Mouse (Mus musculus): ENCODE data around the gene Kcnn3.

Kcnn3 gene

GRCm38 (mm10) chr3:89519894-89520293, at the start of gene Kcnn3:
Gene Kcnn3 (plus strand): TSS chr3:89520164.
- in situ Hi-C loops (cut with MboI), result no loop called here

GRCm38 (mm10) chr3:89472280-89472679, 47.7 kb upstream of the Kcnn3 start:
- in situ Hi-C loops (cut with MboI), result no loop called here

- in situ Hi-C loops (cut with MboI), result no loop called here
Observed at GRCm38 (mm10) chr3:89473838-89474237, 46.1 kb upstream of the Kcnn3 start.

DNA sequence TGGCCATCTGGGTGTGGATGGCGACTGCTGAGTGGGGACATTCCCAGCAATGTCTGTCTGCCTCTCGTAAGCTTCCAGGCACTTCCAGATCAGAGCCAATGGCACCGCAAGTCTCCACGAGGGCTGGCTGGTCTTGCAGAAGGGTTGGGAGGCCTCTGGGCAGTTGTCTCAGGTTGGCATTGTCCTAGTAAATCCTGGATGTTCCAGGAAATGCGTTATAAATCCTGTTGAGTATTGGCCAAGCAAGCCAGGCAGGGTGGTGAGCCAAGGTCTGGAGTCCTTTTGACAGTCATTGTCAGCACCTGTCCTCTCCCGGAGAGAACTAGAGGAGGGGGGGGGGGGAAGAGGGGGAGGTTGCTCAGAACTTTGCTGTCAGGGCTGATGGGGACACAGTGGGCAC, 40.9 kb upstream of the Kcnn3 start:
- in situ Hi-C loops (cut with MboI), result no loop called here

DNA sequence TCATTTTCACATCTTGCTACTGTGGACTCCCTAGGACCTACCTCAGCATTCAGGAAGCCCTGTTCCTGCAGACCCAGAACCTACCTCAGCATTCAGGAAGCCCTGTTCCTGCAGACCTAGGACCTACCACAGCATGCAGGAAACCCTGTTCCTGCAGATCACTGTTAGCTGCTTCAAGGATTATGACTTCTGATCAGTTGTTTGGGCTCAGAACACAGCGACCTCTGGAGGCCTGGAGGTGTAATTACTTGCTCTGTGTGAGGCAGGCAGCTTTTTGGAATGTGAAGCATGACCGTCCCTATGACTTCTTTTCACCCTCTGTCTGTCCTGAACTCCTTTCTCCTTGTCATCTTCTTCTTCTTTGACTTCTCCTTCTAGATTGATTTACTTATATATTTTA, 38.5 kb upstream of the Kcnn3 start:
- in situ Hi-C loops (cut with MboI), result loop anchor here (10.0 kb wide), 1 partner anchor 137 kb away; the partner anchor contains the start of gene Adam15

- in situ Hi-C loops (cut with MboI), result loop anchor here (10.0 kb wide), 1 partner anchor 137 kb away; the partner anchor contains the start of gene Adam15
Observed at GRCm38 (mm10) chr3:89482249-89482648, 37.7 kb upstream of the Kcnn3 start.

- in situ Hi-C loops (cut with MboI), result loop anchor here (10.0 kb wide), 1 partner anchor 140 kb away; the partner anchor contains the start of gene Adam15
Observed at GRCm38 (mm10) chr3:89484766-89485524, 35.0 kb upstream of the Kcnn3 start.

GRCm38 (mm10) chr3:89486111-89486510, 33.9 kb upstream of the Kcnn3 start:
- in situ Hi-C loops (cut with MboI), result loop anchor here (10.0 kb wide), 1 partner anchor 141 kb away; the partner anchor contains the start of gene Adam15

DNA sequence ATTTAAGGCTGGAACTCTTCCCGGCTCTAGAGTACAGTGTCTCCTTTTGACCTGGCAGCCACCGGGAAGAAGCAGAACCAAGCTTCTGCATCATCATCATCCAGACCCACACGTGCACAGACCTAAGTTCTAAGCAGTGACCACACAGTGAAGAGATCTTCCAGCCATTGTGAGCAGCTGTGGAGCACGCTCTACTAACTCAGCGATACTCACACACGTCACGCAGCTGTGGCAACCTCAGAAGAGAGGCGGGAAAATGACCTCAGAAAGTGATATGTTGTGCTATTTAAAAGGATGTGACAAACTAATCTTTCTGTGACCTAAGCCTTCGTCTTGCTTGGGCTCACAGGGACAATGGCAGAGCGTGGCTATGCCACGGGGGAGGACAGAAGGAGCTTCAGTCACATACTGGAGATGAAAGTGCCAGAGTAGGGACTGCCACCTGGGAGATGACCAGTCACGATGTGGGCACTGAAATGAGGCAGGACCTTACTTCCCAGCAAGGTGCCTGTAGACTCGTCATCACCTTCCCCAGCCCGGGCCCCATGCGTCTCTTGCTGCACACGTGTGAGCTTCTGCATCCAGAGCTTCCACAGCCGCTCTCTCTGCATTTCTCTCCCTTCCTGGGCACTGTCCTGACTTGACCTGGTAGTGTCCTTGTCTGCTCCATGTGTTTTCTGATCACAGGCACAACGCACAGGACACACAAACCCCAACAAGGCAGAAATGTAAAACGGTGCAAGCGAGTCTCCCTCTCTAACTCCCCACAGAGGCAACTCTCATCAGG, 32.9 kb upstream of the Kcnn3 start:
- in situ Hi-C loops (cut with MboI), result loop anchor here (10.0 kb wide), 1 partner anchor 142 kb away; the partner anchor contains the start of gene Adam15

DNA sequence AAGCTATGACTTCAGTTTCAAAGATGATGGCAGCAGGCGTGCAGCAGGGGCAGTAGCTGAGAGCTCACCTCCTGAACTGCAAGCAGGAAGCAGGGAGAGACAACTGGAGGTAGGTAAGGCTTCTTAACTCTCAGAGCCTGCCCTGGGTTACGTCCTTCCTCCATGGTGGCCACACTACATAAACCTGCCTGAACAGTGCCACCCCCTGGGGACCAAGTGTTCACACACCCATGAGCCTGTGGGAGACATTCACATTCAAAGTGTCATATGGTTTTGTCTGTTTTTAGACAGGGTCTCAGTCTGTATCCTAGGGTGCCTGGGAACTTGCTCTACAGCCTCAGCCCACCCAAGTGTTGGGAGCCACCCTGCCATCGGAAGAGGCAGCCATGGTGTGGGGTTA, 29.2 kb upstream of the Kcnn3 start:
- in situ Hi-C loops (cut with MboI), result no loop called here

- in situ Hi-C loops (cut with MboI), result no loop called here
Observed at GRCm38 (mm10) chr3:89491559-89491958, 28.4 kb upstream of the Kcnn3 start.

DNA sequence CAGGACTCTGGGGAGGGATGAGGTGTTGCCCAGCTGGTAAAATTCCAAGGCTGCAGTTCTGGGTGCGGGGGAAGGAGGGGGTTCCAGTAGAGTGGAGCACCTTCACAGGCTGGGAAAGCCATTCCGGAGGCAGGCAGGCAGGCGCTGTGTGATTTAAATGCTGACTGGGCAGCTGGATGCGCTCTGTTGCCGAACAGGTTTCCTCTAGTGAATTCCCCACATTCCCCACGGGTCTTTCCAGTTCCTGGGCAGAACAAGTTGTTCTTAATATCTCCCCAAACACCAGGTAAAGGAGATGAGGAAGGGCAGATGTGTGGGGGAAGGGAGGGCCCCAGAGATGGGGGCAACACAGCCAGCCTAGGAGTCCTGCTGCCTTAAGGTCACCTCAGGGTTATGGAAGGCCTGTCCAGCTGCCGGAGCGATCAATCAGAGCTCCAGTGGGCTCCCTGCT, 27.2 kb upstream of the Kcnn3 start:
- in situ Hi-C loops (cut with MboI), result no loop called here

- in situ Hi-C loops (cut with MboI), result no loop called here
Observed at GRCm38 (mm10) chr3:89494630-89495029, 25.3 kb upstream of the Kcnn3 start.

DNA sequence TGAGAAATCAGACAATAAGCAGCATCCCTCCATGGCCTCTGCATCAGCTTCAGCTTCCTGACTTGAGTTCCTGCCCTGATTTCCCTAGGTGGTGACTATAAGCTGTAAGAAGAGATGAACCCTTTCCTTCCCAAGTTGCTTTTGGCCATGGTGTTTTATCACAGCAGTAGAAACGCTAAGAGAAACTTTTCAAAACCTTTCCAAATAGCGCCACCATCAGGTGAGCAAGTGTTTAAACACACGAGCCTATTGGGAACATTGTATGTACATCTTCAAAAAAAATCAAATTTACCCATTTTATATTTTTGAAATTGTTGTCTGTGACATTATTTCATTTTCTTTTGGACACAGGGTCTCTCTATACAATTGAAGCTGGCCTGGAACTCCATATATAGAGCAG, 23.6 kb upstream of the Kcnn3 start:
- in situ Hi-C loops (cut with MboI), result no loop called here

- in situ Hi-C loops (cut with MboI), result no loop called here
Observed at GRCm38 (mm10) chr3:89499696-89500095, 20.3 kb upstream of the Kcnn3 start.

DNA sequence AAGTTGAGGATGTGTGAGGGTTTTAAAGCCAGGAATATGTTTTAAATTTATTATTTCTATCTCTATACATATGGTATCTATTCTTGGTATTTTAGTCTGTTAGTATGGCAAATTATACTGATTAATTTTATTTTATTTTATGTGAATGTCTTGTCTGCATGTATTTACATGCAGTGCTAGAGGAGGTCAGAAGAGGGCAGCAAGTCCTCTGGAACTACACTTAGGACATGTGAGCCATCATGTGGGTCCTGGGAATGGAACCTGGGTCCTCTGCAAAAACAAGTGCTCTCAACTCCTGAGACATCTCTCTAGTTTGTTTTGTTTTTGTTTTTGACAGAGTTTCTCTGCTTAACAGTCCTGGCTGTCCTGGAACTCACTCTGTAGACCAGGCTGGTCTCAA, 18.5 kb upstream of the Kcnn3 start:
- in situ Hi-C loops (cut with MboI), result no loop called here

GRCm38 (mm10) chr3:89502551-89502950, 17.4 kb upstream of the Kcnn3 start:
- in situ Hi-C loops (cut with MboI), result no loop called here

DNA sequence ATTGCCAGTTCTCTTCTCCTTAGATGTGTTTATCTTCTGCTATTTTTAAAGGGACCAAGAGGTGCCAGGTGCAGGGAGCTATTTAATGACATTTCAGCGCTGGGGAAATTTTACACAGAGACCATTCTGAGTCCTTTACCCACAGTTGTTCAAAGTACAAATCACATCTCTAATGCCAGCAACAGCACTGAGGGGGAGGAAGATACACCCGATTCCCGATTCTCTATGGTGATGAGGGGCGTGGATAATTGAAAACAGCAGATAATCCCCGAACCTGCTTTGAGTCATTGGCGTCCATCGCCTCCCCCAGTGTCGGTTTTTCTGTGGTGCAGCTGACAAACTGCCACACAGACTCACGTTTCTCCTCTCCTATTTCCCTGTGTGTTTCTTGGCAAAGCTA, 11.9 kb upstream of the Kcnn3 start:
- in situ Hi-C loops (cut with MboI), result no loop called here

DNA sequence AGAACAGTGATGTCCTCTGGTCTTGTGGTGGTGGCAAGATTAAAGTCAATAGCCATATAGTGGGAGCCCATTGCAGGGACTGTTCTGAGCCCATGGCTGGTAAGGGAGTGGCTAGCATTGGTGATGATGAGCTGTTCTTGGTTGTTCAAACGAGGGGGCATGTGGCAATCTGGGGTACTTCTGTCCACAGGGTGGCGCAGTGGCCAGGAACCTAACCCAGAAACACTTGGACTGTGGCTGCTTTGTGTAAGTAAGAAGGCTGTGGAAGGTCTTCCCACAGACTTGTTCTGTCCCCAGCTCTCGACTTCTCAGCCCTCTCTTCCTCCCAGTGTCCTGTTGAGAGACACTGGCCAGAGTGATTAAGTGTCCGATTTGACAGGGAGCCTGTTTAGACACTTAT, 9.0 kb upstream of the Kcnn3 start:
- in situ Hi-C loops (cut with MboI), result no loop called here

DNA sequence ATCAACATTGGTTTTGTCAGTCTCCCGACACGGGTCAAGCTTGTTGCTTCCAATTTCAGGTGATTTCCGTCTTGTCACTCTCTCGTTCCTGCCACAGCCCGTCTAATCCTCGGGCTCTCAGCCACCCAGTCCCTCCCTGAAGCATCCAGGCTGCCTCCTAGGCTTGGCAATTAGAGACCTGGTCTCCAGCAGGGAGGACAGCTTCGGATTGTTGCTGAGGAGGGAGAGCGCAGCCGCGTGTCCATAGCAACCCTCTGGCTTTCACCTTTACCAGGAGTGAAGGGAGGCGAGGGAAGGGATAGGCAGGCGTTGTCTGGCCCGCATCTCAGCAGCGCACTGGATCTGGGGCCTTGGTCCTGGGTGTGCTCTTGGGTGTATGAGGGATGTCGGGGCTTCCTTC, 8.6 kb upstream of the Kcnn3 start:
- in situ Hi-C loops (cut with MboI), result no loop called here

- in situ Hi-C loops (cut with MboI), result no loop called here
Observed at GRCm38 (mm10) chr3:89512225-89512624, 7.7 kb upstream of the Kcnn3 start.

- in situ Hi-C loops (cut with MboI), result no loop called here
Observed at GRCm38 (mm10) chr3:89515444-89515843, 4.5 kb upstream of the Kcnn3 start.

DNA sequence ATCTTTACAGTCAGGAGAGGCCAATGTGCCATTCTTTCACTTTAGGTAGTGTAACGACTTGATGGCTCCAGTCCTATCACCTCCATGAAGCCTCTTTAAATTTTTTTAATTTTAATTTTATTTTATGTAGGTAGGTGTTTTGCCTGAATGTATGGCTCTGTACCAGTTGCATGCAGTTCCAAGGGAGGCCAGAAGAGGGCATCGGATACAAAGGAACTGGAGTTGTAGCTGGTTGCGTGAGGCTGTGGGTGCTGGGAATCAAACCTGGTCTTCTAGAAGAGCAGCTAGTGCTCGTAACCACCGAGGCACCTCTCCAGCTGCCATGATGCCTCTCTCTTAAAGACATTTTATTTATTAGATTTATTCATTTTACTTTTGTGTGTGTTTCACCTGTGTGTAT, 3.6 kb upstream of the Kcnn3 start:
- in situ Hi-C loops (cut with MboI), result no loop called here
